Mouse (Mus musculus) liver, postnatal 0 days (tissue): ENCODE measurements around the gene Trpm8. TPM values are rescaled to one million over a fixed set of nuclear protein-coding genes. Genes with fewer than 3 reads are reported as not detected.

ENCODE experiments used
- ATAC-seq: fragments of 200-750 bp; cut with Nextera tagmentation; 2 replicates; pipeline ENCODE4 v1.8.0; 2017; ENCODE audit warnings: mild to moderate bottlenecking, moderate library complexity
- DNase-seq: peaks from one replicate; pipeline ENCODE4 v3.0.0-alpha.2; 2016
- H3K27ac ChIP-seq: fragments of 300-500 bp; sonication (generic); 2 replicates; pipeline ENCODE4 v1.5.1; 2014; ENCODE audit warnings: antibody characterized with exemption, moderate library complexity, mild to moderate bottlenecking, low read depth
- H3K27me3 ChIP-seq: fragments of 300-500 bp; sonication (generic); 2 replicates; pipeline ENCODE4 v1.6.1; 2014; ENCODE audit warnings: low read length, control low read depth, mixed read lengths; ENCODE audit not compliant: insufficient read depth
- H3K36me3 ChIP-seq: fragments of 300-500 bp; sonication (generic); replicated peaks from 2 replicates; pipeline ENCODE4 v1.6.1; 2014; ENCODE audit warnings: mild to moderate bottlenecking, control low read depth, low read length, moderate library complexity, mixed read lengths; ENCODE audit not compliant: insufficient read depth
- H3K4me1 ChIP-seq: fragments of 300-500 bp; sonication (generic); 2 replicates; pipeline ENCODE4 v1.6.1; 2014; ENCODE audit warnings: antibody characterized with exemption, mild to moderate bottlenecking, control low read depth; ENCODE audit not compliant: insufficient read depth
- H3K4me2 ChIP-seq: fragments of 300-500 bp; sonication (generic); 2 replicates; pipeline ENCODE4 v1.6.1; 2014; ENCODE audit warnings: low read depth, mild to moderate bottlenecking, low read length, moderate library complexity, mixed read lengths
- H3K4me3 ChIP-seq: fragments of 300-500 bp; sonication (generic); 2 replicates; pipeline ENCODE4 v1.5.1; 2014; ENCODE audit warnings: low read depth, low read length
- H3K9ac ChIP-seq: fragments of 300-500 bp; sonication (generic); replicated peaks from 2 replicates; pipeline ENCODE4 v1.6.1; 2014; ENCODE audit warnings: mild to moderate bottlenecking, moderate library complexity
- H3K9me3 ChIP-seq: fragments of 300-500 bp; sonication (generic); 2 replicates; pipeline ENCODE4 v1.6.1; 2016; ENCODE audit warnings: mild to moderate bottlenecking, control low read depth, low read length, mixed read lengths
- CTCF ChIP-seq: sonication (generic); IDR thresholded peaks from 2 replicates; pipeline ENCODE4 v1.5.1; 2016; ENCODE audit warnings: antibody characterized with exemption, low read depth
- EP300 ChIP-seq: IDR thresholded peaks from 2 replicates; pipeline ENCODE4 v1.6.1; 2016; ENCODE audit warnings: antibody characterized with exemption, low read depth, mild to moderate bottlenecking
- WGBS: fragments of 180-500 bp; shearing (Covaris S2); extraction: QIAGEN DNeasy Blood & Tissue Kit; methylation state at CpG from one replicate; pipeline ENCODE4 v1.1.7; 2014; ENCODE audit not compliant: insufficient replicate concordance; 5-methylcytosine and 5-hydroxymethylcytosine counted together
- polyA plus RNA-seq: library from polyadenylated mRNA; unstranded; fragments of >200 nt; fragmentation: Nextera tagmentation; extraction: Ambion mirVana; gene quantifications from 2 replicates; pipeline ENCODE4 v1.2.1, GENCODE M21; 2015

Gene Trpm8
- polyA plus RNA-seq, 1 experiment from 2014 or later: not detected

DNA sequence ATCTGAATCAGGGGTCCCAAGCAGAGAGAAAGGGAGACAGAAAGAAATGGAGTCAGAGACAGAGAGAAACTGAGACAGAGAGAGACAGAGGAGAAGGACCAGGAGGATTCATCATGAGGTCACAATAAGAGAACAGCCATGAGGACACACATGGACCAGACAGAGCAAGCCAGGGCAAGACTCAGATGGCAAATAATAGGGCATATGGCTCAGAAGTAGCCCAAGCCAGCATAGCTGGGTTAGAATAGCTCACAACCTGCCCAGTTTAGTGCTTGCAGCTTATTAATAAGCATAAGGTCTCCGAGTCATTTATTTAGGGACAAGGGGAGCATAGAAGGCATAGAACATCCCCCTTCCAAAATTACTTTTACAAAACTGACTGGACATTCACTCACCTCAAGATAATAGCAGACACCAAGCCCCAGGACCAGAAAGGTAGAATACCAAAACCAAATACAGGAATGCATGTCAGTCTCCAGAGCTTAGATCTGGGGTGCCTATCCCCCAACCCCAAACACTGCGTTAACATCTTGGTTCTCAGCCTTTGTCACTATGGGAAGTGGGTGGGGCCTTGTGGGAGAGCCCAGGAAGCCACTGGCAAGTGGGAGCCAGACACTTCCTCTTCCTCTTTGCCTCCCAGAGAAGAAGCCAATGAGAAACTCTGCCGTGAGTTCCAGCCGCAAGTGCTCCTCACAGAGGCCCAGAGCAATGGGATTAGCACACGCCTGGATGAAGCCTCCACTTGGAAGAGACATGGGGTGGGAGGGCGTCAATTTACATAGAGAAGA is 155.8 kb downstream of the Trpm8 start:
- H3K9ac ChIP-seq: no peak overlapping the region
- no peaks in the 10 kb centered on the region for H3K36me3 ChIP-seq
- TF ChIP-seq CTCF (no peak), EP300 (no peak)
- DNase-seq: no peak
- H3K9me3 ChIP-seq: no peaks in the 10 kb centered on the region
- no peak for ATAC-seq
- no peak overlapping the region for H3K4me3 ChIP-seq
- no peaks in the 10 kb centered on the region for H3K4me1 ChIP-seq
- 41% methylated on average over 6 of the region's 6 CpGs for WGBS
- no peak overlapping the region for H3K27ac ChIP-seq
- no peaks in the 10 kb centered on the region for H3K27me3 ChIP-seq
- H3K4me2 ChIP-seq: no peak overlapping the region

DNA sequence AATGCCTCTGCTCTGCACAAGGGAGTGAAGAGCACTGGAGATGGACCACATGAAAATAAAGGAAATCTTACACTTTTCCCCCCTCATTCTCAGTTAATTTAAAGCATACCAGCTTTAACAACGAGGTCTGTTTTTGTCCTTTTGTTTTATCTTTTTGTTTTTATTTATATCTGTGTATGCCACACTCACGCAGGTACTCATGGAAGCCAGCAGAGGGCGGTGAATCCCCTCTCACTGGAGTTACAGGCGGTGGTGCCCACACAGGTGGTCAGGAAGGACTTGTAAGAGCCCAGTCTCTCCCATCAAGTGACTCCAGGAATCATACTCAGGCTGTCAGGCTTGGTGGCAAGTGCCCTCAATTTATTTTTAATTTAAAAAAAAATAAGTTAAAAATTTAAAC is 156.6 kb downstream of the Trpm8 start:
- Histone ChIP-seq H3K4me2 (no peak overlapping the region), H3K4me1 (no peaks in the 10 kb centered on the region), H3K9me3 (no peaks in the 10 kb centered on the region), H3K9ac (no peak overlapping the region), H3K27me3 (no peaks in the 10 kb centered on the region), H3K4me3 (no peak overlapping the region), H3K36me3 (no peaks in the 10 kb centered on the region), H3K27ac (no peak overlapping the region)
- WGBS: 59% methylated on average over 4 of the region's 4 CpGs
- ATAC-seq: no peak
- DNase-seq: no peak
- TF ChIP-seq CTCF (peak; percentile 26; the same call in 1 of the 2 replicates), EP300 (no peak)

DNA sequence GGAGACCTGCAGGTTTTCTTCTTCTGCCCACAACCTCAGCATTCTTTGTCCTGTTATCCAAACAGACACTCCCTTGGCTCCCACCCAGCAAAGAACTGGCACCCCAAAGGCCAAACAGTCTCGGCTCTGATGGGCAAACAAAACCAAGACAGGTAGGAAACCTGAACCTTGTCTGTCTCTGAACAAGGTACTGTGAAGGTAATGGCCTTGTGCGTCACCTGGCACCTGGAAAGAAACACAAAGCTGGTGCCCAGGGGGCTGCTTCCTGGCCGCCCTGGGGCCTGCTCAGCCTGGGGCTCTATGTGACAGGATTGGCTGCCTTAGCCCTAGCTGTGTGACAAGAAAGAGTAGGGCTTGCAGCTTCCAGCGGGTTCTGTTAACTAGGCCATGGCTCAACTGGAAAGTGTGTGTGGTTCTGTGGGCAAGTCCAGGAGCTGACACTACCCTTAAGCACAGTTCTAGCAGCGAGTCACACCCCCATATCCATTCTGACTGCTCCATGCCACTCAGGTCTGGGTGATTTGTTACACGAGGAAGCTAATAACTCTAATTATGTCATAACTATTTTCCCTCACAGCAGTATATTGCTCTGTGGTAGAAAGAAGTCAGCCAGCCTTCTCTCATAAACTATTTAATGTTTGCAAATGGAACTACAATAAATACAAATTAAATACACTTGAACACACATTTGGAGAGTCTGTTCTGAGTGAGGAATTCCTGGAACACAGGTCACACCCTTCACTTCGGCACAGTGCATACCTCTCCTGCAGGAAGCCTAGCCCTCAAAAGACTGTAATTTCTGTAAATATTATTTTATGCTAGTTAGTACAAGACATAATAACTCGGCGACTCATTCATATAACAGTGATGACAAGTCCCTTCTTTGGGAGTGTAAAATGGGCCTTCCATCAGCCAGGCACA is 160.0 kb downstream of the Trpm8 start:
- no peak for TF ChIP-seq EP300
- no peak for TF ChIP-seq CTCF
- Histone ChIP-seq H3K4me2 (no peak overlapping the region), H3K9ac (no peak overlapping the region), H3K4me3 (no peak overlapping the region), H3K9me3 (no peaks in the 10 kb centered on the region), H3K36me3 (no peaks in the 10 kb centered on the region), H3K27ac (no peak overlapping the region), H3K27me3 (no peaks in the 10 kb centered on the region), H3K4me1 (no peaks in the 10 kb centered on the region)
- 62% methylated on average over 9 of the region's 9 CpGs for WGBS
- DNase-seq (no peak), ATAC-seq (no peak)

Other genes with a start within 250 kb of the Trpm8 start
- gene Ugt1a10, start 222.3 kb upstream of the Trpm8 start, polyA plus RNA-seq: 0.21 and 0.45 TPM in 2 replicates
- 0.54 and 0.56 TPM in 2 replicates for gene Ugt1a9, start 206.9 kb upstream of the Trpm8 start, polyA plus RNA-seq
- gene Ugt1a8, start 189.8 kb upstream of the Trpm8 start, polyA plus RNA-seq: not detected in 2 replicates
- 2.3 and 2.9 TPM in 2 replicates for gene Ugt1a7c, start 182.6 kb upstream of the Trpm8 start, polyA plus RNA-seq
- gene Ugt1a6b, start 174.4 kb upstream of the Trpm8 start, polyA plus RNA-seq: 28.8 and 29.4 TPM in 2 replicates
- gene Ugt1a6a, start 142.9 kb upstream of the Trpm8 start, polyA plus RNA-seq: 27.7 and 28.5 TPM in 2 replicates
- 0.08 and 0.19 TPM in 2 replicates for gene Ugt1a5, start 111.6 kb upstream of the Trpm8 start, polyA plus RNA-seq
- not detected in 2 replicates for gene Ugt1a2, start 77.1 kb upstream of the Trpm8 start, polyA plus RNA-seq
- 7.1 and 7.8 TPM in 2 replicates for gene Dnajb3, start 71.9 kb upstream of the Trpm8 start, polyA plus RNA-seq
- 412 and 437 TPM in 2 replicates for gene Ugt1a1, start 65.7 kb upstream of the Trpm8 start, polyA plus RNA-seq
- gene Mroh2a, start 50.7 kb upstream of the Trpm8 start, polyA plus RNA-seq: 0.61 and 0.66 TPM in 2 replicates
- gene Hjurp, start within 50 bp of the Trpm8 start, polyA plus RNA-seq: 31.4 and 37.0 TPM in 2 replicates
- 738 and 756 TPM in 2 replicates for gene Spp2, start 129.3 kb downstream of the Trpm8 start, polyA plus RNA-seq
- 0.08 and 0.11 TPM in 2 replicates for gene Glrp1, start 232.4 kb downstream of the Trpm8 start, polyA plus RNA-seq